Mouse (Mus musculus): ENCODE data around the gene Arl8b. TPM values are rescaled to one million over a fixed set of nuclear protein-coding genes. Genes with fewer than 3 reads are reported as not detected.

The Arl8b gene
- polyA plus RNA-seq, 1 experiment from 2014 or later = 112 TPM

DNA sequence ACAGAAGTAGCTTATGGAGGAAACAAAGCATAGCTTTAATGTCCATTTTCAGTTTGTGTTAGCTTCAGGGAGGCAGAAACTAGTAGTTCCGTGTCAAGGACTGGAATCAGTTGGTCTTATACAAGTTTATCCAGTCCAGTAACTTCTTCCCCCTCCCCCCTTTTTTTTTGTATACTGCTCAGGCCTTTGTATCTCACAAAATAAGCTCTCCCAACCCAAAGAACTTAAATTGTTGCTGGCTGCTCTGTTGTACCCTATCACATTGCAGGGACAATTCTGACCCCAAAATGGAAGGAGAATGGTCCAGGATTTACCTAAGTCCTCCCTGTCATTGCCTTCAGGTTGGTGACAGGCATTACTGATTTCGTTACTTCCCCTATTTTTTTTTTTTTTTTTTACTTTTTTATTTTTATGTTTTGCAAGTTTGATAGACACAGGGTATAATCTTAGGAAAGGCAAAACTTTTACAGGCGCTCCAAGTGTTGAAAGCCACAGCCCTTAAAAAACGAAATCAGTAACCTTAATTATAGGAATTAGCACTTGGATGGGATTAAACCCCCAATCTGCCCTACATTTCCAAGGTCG lies 44.5 kb downstream of the Arl8b start:
- Histone ChIP-seq H3K4me1 (ENCODE audit: control insufficient read depth, insufficient read depth, low read length) (peaks cover 15% of the 10 kb centered on the region), H3K27me3 (ENCODE audit: control insufficient read depth, insufficient read depth, low read depth, low read length) (no peaks in the 10 kb centered on the region), H3K4me3 (ENCODE audit: low read depth, low read length) (no peak overlapping the region), H3K4me2 (ENCODE audit: low read length) (0 out of 2 replicates have a peak overlapping the region, but pooled peaks have one; percentile 74), H3K27ac (ENCODE audit: low read length) (no peak overlapping the region), H3K36me3 (ENCODE audit: control insufficient read depth, insufficient read depth, low read length) (no peaks in the 10 kb centered on the region), H3K9ac (ENCODE audit: low read depth, low read length) (no peak overlapping the region), H3K9me3 (replicated peaks; ENCODE audit: control insufficient read depth, low read length, poor library complexity, severe bottlenecking) (no peaks in the 10 kb centered on the region)
- ATAC-seq = no peak
- 20% methylated on average over 5 of the region's 5 CpGs for WGBS

DNA sequence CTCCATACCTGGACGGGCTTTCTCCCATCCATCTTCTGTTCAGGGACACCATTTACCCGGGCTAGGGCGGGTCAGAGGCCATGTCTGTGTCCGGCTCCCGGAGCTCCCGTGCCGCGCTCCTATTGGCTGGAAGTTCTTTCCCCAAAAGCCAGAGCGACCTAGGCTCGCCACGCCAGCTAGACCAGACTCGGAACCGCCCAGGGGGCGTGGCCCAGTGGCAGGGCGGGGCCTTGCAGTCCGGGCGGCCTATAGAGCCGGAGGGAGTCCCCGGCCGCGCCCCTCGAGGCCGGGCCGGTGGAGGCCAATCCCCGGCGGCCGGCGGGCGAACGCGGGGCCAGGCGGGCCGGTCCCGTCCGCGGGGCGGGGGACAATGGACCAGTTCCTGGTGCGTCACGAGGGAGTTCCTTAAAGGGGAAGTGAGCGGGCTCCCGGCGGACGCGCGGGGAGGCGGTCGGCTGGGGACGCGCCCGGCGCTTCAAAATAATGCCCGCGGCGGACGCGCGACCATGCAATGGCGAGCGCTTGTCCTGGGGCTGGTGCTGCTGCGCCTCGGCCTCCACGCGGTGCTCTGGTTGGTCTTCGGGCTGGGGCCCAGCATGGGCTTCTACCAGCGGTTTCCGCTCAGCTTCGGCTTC lies 45.5 kb downstream of the Arl8b start, which contains the start of gene Edem1:
TSS of gene Edem1 (plus strand) at position 408 of the 635 bp plus-strand sequence.
- Histone ChIP-seq H3K27ac (ENCODE audit: low read length) (peak within 1 kb of the TSS; percentile 43), H3K36me3 (ENCODE audit: control insufficient read depth, insufficient read depth, low read length) (no peaks in the 10 kb centered on the region), H3K9ac (ENCODE audit: low read depth, low read length) (peak within 1 kb of the TSS; percentile 87), H3K27me3 (ENCODE audit: control insufficient read depth, insufficient read depth, low read depth, low read length) (no peaks in the 10 kb centered on the region), H3K9me3 (replicated peaks; ENCODE audit: control insufficient read depth, low read length, poor library complexity, severe bottlenecking) (no peaks in the 10 kb centered on the region), H3K4me3 (ENCODE audit: low read depth, low read length) (peak within 1 kb of the TSS; percentile 85), H3K4me1 (ENCODE audit: control insufficient read depth, insufficient read depth, low read length) (peaks cover 15% of the 10 kb centered on the region), H3K4me2 (ENCODE audit: low read length) (peak within 1 kb of the TSS; percentile 74)
- under 1% methylated on average over 60 of the region's 67 CpGs for WGBS
- peak; percentile 97 for ATAC-seq

DNA sequence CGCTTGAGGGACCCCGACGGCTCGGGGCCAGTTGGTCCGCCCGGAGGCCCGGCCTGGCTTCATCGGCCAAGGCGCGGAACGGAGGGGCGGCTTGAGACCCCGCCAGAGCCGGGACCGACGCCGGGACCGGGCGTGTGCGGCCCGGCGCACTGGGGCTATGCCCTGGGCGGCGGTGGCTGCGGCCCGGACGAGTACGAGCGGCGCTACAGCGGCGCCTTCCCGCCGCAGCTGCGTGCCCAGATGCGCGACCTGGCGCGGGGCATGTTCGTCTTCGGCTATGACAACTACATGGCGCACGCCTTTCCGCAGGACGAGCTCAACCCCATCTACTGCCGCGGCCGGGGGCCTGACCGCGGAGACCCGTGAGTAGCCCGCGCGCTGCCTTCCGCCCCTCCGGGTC lies 46.0 kb downstream of the Arl8b start:
- Histone ChIP-seq H3K4me3 (ENCODE audit: low read depth, low read length) (peak overlapping the region; percentile 85), H3K4me1 (ENCODE audit: control insufficient read depth, insufficient read depth, low read length) (peaks cover 15% of the 10 kb centered on the region), H3K9me3 (replicated peaks; ENCODE audit: control insufficient read depth, low read length, poor library complexity, severe bottlenecking) (no peaks in the 10 kb centered on the region), H3K27me3 (ENCODE audit: control insufficient read depth, insufficient read depth, low read depth, low read length) (no peaks in the 10 kb centered on the region), H3K4me2 (ENCODE audit: low read length) (peak overlapping the region; percentile 74), H3K36me3 (ENCODE audit: control insufficient read depth, insufficient read depth, low read length) (no peaks in the 10 kb centered on the region), H3K27ac (ENCODE audit: low read length) (peak overlapping the region; percentile 43), H3K9ac (ENCODE audit: low read depth, low read length) (peak overlapping the region; percentile 87)
- under 1% methylated on average over 56 of the region's 56 CpGs for WGBS
- ATAC-seq = peak; percentile 78

DNA sequence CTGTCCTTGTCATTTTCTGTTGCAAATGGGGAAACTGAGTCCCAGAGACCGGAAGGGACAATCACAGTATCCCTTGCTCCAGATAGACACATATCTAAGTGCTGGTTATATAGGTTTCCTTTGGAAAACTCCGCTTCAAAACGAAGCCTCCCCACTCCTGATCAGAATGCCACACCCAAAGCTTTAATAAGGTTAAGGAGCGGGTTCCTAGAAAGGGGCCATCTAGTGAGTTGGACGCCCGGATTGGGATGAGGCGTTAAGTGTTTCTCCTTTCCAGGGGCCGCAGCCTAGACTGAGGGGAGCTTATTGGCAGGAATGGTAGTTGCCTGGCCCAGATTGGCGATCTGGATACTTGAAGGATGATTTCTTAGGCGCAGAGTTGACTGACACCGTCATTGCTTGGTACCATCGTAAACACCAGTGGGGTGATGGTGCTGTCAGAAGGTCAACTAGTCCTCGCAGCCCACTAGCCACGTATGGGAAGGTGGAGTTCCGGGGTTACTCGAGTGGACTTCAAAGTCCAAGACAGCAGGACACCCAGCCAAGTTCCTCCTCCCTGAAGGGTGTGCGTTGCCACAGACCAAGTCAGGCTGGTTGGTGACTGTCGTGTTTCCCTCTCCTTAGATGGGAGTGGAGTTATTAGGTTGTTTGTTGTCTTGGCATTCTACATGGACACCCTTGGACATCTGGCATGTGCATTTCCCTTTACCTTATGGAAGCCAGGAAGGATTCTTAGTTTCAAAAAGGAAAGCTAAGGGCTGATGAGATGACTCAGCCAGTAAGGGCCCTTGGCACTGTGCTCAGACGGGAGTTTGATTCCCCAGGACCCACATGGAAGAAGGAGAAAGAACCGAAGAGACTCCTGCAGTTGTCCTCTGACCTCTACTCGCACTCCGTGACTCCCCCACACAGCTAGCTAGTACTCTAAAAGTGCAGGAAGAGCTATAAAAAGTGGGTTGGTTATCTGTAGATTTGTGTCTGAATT lies 46.8 kb downstream of the Arl8b start:
- Histone ChIP-seq H3K9me3 (replicated peaks; ENCODE audit: control insufficient read depth, low read length, poor library complexity, severe bottlenecking) (no peaks in the 10 kb centered on the region), H3K4me1 (ENCODE audit: control insufficient read depth, insufficient read depth, low read length) (peaks cover 15% of the 10 kb centered on the region), H3K4me3 (ENCODE audit: low read depth, low read length) (peak overlapping the region; percentile 85), H3K4me2 (ENCODE audit: low read length) (peak overlapping the region; percentile 74), H3K27ac (ENCODE audit: low read length) (0 out of 2 replicates have a peak overlapping the region, but pooled peaks have one; percentile 43), H3K9ac (ENCODE audit: low read depth, low read length) (peak overlapping the region; percentile 87), H3K27me3 (ENCODE audit: control insufficient read depth, insufficient read depth, low read depth, low read length) (no peaks in the 10 kb centered on the region), H3K36me3 (ENCODE audit: control insufficient read depth, insufficient read depth, low read length) (no peaks in the 10 kb centered on the region)
- 24% methylated on average over 22 of the region's 22 CpGs for WGBS
- no peak for ATAC-seq

GRCm38 (mm10) chr6:108832170-108832569 lies 49.3 kb downstream of the Arl8b start:
- no peak overlapping the region for H3K9ac ChIP-seq (ENCODE audit: low read depth, low read length)
- no peak for ATAC-seq
- no peak overlapping the region for H3K4me2 ChIP-seq (ENCODE audit: low read length)
- H3K36me3 ChIP-seq (ENCODE audit: control insufficient read depth, insufficient read depth, low read length) = peaks cover 2% of the 10 kb centered on the region; the same call in 1 of the 2 replicates
- H3K27me3 ChIP-seq (ENCODE audit: control insufficient read depth, insufficient read depth, low read depth, low read length) = no peaks in the 10 kb centered on the region
- H3K4me1 ChIP-seq (ENCODE audit: control insufficient read depth, insufficient read depth, low read length) = peaks cover 15% of the 10 kb centered on the region
- H3K4me3 ChIP-seq (ENCODE audit: low read depth, low read length) = no peak overlapping the region
- H3K9me3 ChIP-seq (replicated peaks; ENCODE audit: control insufficient read depth, low read length, poor library complexity, severe bottlenecking) = no peaks in the 10 kb centered on the region
- 85% methylated on average over 1 of the region's 1 CpGs for WGBS
- H3K27ac ChIP-seq (ENCODE audit: low read length) = no peak overlapping the region

DNA sequence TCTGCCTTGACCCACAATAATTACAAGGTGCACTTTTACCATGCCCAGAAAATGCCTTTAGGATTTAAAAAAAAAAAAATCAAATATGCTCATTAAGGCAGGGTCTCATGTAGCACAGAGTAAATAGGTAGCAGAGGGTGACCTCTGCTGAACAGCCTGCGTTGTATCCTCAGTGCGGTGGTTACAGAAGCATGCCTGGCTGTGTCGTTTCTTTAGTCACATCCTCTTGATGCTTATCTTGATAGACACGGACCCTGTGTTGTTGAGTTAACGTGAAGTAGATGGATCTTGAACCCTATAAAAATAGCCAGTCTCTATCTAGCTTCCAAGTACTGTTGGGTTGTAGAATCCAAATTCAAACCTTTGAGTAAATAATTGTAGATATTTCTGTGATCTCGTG lies 50.1 kb downstream of the Arl8b start:
- Histone ChIP-seq H3K27me3 (ENCODE audit: control insufficient read depth, insufficient read depth, low read depth, low read length) (no peaks in the 10 kb centered on the region), H3K4me2 (ENCODE audit: low read length) (no peak overlapping the region), H3K36me3 (ENCODE audit: control insufficient read depth, insufficient read depth, low read length) (peaks cover 5% of the 10 kb centered on the region; the same call in 1 of the 2 replicates), H3K9ac (ENCODE audit: low read depth, low read length) (no peak overlapping the region), H3K4me1 (ENCODE audit: control insufficient read depth, insufficient read depth, low read length) (peaks cover 13% of the 10 kb centered on the region), H3K27ac (ENCODE audit: low read length) (no peak overlapping the region), H3K9me3 (replicated peaks; ENCODE audit: control insufficient read depth, low read length, poor library complexity, severe bottlenecking) (no peaks in the 10 kb centered on the region), H3K4me3 (ENCODE audit: low read depth, low read length) (no peak overlapping the region)
- ATAC-seq = no peak
- WGBS = 88% methylated on average over 6 of the region's 6 CpGs

DNA sequence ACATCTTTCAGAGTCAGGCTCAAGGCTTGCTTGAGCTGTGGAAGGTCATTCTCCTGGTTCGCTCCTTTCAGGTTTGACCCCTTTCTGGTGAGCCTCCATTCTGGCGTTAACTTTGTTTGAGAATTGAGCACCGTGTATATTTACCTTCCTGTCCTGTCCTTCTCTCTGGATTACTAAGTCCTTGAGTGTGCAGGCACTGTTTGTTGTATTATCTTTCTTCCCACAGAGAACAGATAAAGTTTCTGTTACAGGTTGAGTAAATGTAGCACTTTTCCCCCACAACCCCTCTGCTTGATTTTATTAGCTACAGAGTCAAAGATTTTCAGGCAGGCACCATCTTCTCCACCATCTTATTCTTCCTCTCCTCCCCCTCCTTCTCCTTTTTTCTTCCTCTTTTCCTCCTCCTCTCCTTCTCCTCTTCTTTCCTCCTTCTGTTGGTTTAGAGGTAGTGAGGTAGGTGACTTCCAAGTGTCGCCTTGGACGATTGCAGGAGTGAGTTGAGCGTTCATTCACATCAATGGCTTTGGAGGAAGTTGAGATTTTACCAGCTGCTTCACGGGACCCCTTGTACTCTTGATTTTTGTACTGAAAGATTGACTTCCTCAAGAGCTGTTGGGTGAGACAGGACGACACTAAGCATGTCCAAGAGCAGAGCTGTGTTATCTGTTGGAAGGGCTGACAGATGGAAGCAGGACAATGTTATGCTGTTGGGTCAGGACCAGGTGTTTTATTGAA lies 51.2 kb downstream of the Arl8b start:
- peaks cover 5% of the 10 kb centered on the region; the same call in 1 of the 2 replicates for H3K36me3 ChIP-seq (ENCODE audit: control insufficient read depth, insufficient read depth, low read length)
- H3K27me3 ChIP-seq (ENCODE audit: control insufficient read depth, insufficient read depth, low read depth, low read length) = no peaks in the 10 kb centered on the region
- H3K9me3 ChIP-seq (replicated peaks; ENCODE audit: control insufficient read depth, low read length, poor library complexity, severe bottlenecking) = no peaks in the 10 kb centered on the region
- no peak overlapping the region for H3K4me2 ChIP-seq (ENCODE audit: low read length)
- H3K4me1 ChIP-seq (ENCODE audit: control insufficient read depth, insufficient read depth, low read length) = peaks cover 11% of the 10 kb centered on the region
- no peak overlapping the region for H3K27ac ChIP-seq (ENCODE audit: low read length)
- H3K4me3 ChIP-seq (ENCODE audit: low read depth, low read length) = no peak overlapping the region
- no peak for ATAC-seq
- WGBS = 91% methylated on average over 8 of the region's 8 CpGs
- no peak overlapping the region for H3K9ac ChIP-seq (ENCODE audit: low read depth, low read length)
